Mouse (Mus musculus): ENCODE results near the gene Slx1b. TPM values are rescaled to one million over a fixed set of nuclear protein-coding genes. Genes with fewer than 3 reads are reported as not detected.
"Not testable (repeated sequence)": the region's sequence is repeated elsewhere in the genome, so short reads cannot be mapped to it uniquely, and the experiment has no call there.

Slx1b gene
- total RNA-seq, 2 experiments from 2014 or later, result 2.7 to 3.3 TPM

GRCm38 (mm10) chr7:126700063-126701015 is 4.8 kb upstream of the Slx1b start:
- intact Hi-C loops (cut with DNase I), result no loop called here
- DNase-seq, result no peak
- Histone ChIP-seq H3K4me3 (peak overlapping the region; percentile 9; the same call in 1 of the 2 replicates), H3K27ac (no peak overlapping the region)
- TF ChIP-seq CTCF (IDR thresholded peaks at IDR 0.05), result no peak

GRCm38 (mm10) chr7:126697838-126698237 is 2.3 kb upstream of the Slx1b start:
- intact Hi-C loops (cut with DNase I), result loop anchor here (10.0 kb wide), 1 partner anchor 193 kb away; the partner anchor contains the start of gene Atxn2l

GRCm38 (mm10) chr7:126696886-126697285 is 1.3 kb upstream of the Slx1b start:
- intact Hi-C loops (cut with DNase I), result loop anchor here (10.0 kb wide), 1 partner anchor 192 kb away; the partner anchor contains the start of gene Atxn2l
- H3K27ac ChIP-seq, result no peak overlapping the region
- TF ChIP-seq CTCF (IDR thresholded peaks at IDR 0.05), result no peak
- no peak for DNase-seq
- peak overlapping the region; percentile 99 for H3K4me3 ChIP-seq

More at GRCm38 (mm10) chr7:126697838-126698237, 2.3 kb upstream of the Slx1b start:
- no peak for TF ChIP-seq CTCF (IDR thresholded peaks at IDR 0.05)
- DNase-seq, result no peak
- Histone ChIP-seq H3K27ac (no peak overlapping the region), H3K4me3 (no peak overlapping the region)

- peak overlapping the region; percentile 99 for H3K4me3 ChIP-seq
- DNase-seq, result no peak
- no peak for TF ChIP-seq CTCF (IDR thresholded peaks at IDR 0.05)
- peak overlapping the region; percentile 96 for H3K27ac ChIP-seq
- intact Hi-C loops (cut with DNase I), result loop anchor here (10.0 kb wide), 1 partner anchor 192 kb away; the partner anchor contains the start of gene Atxn2l
Measured at GRCm38 (mm10) chr7:126696303-126696702, 719 bp upstream of the Slx1b start.

GRCm38 (mm10) chr7:126695210-126695611 is 373 bp downstream of the Slx1b start, which contains the start of gene Bola2:
Bola2 (plus strand) TSS chr7:126695401.
- H3K27ac ChIP-seq, result peak within 1 kb of the TSS; percentile 96
- intact Hi-C loops (cut with DNase I), result loop anchor here (2.0 to 10.0 kb wide), 2 partner anchors 116 to 190 kb away; partner anchors contain the start of gene Atxn2l
- peak; percentile 83 for DNase-seq
- H3K4me3 ChIP-seq, result peak within 1 kb of the TSS; percentile 99
- TF ChIP-seq CTCF (IDR thresholded peaks at IDR 0.05), result no peak

- peak overlapping the region; percentile 99 for H3K4me3 ChIP-seq
- peak overlapping the region; percentile 96 for H3K27ac ChIP-seq
- intact Hi-C loops (cut with DNase I), result loop anchor here (2.0 to 10.0 kb wide), 2 partner anchors 116 to 190 kb away; partner anchors contain the start of gene Atxn2l
- DNase-seq, result no peak
- no peak for TF ChIP-seq CTCF (IDR thresholded peaks at IDR 0.05)
Measured at GRCm38 (mm10) chr7:126694441-126695051, 1.0 kb downstream of the Slx1b start.

GRCm38 (mm10) chr7:126693781-126694180 is 1.8 kb downstream of the Slx1b start:
- DNase-seq, result no peak
- no peak overlapping the region for H3K4me3 ChIP-seq
- no peak for TF ChIP-seq CTCF (IDR thresholded peaks at IDR 0.05)
- H3K27ac ChIP-seq, result peak overlapping the region; percentile 96; the same call in 1 of the 2 replicates
- intact Hi-C loops (cut with DNase I), result loop anchor here (1.0 to 10.0 kb wide), 4 partner anchors 50 to 189 kb away; partner anchors contain the start of gene Atxn2l

- Histone ChIP-seq H3K27ac (no peak overlapping the region), H3K4me3 (no peak overlapping the region)
- TF ChIP-seq CTCF (IDR thresholded peaks at IDR 0.05), result peak; percentile 95
- intact Hi-C loops (cut with DNase I), result loop anchor here (1.0 to 10.0 kb wide), 3 partner anchors 50 to 188 kb away; partner anchors contain the start of gene Atxn2l
- DNase-seq, result peak; percentile 86
Measured at GRCm38 (mm10) chr7:126693256-126693655, 2.3 kb downstream of the Slx1b start.

GRCm38 (mm10) chr7:126692426-126692825 is 3.2 kb downstream of the Slx1b start:
- Histone ChIP-seq H3K4me3 (no peak overlapping the region), H3K27ac (no peak overlapping the region; the same call in 1 of the 2 replicates)
- DNase-seq, result no peak
- intact Hi-C loops (cut with DNase I), result loop anchor here (2.0 to 10.0 kb wide), 2 partner anchors 156 to 188 kb away; partner anchors contain the start of gene Atxn2l
- TF ChIP-seq CTCF (IDR thresholded peaks at IDR 0.05), result no peak

GRCm38 (mm10) chr7:126691676-126692075 is 3.9 kb downstream of the Slx1b start:
- Histone ChIP-seq H3K27ac (no peak overlapping the region), H3K4me3 (no peak overlapping the region)
- intact Hi-C loops (cut with DNase I), result loop anchor here (1.0 to 10.0 kb wide), 3 partner anchors 12 to 187 kb away; partner anchors contain the start of gene Atxn2l
- no peak for TF ChIP-seq CTCF (IDR thresholded peaks at IDR 0.05)
- no peak for DNase-seq

- Histone ChIP-seq H3K27ac (no peak overlapping the region), H3K4me3 (no peak overlapping the region)
- no peak for DNase-seq
- TF ChIP-seq CTCF (IDR thresholded peaks at IDR 0.05), result no peak
- intact Hi-C loops (cut with DNase I), result loop anchor here (1.0 to 10.0 kb wide), 2 partner anchors 11 to 186 kb away; partner anchors contain the start of gene Atxn2l
Measured at GRCm38 (mm10) chr7:126690737-126691136, 4.8 kb downstream of the Slx1b start.

GRCm38 (mm10) chr7:126689021-126689420 is 6.6 kb downstream of the Slx1b start:
- Histone ChIP-seq H3K4me3 (no peak overlapping the region), H3K27ac (no peak overlapping the region)
- TF ChIP-seq CTCF (IDR thresholded peaks at IDR 0.05), result no peak
- DNase-seq, result no peak
- intact Hi-C loops (cut with DNase I), result no loop called here

- H3K4me3 ChIP-seq; intact Hi-C loops (cut with DNase I); DNase-seq; H3K27ac ChIP-seq: not testable (repeated sequence)
Measured at GRCm38 (mm10) chr7:126688156-126688555, 7.4 kb downstream of the Slx1b start.

All from gastrocnemius, adult 2 months (tissue).